Mouse (Mus musculus): ENCODE measurements around the gene Ppp2r5e.
"Not testable (repeated sequence)": the region's sequence is repeated elsewhere in the genome, so short reads cannot be mapped to it uniquely, and the experiment has no call there.

Ppp2r5e gene

GRCm38 (mm10) chr12:75432400-75432799 is 163.6 kb downstream of the Ppp2r5e start:
- DNase-seq (ENCODE audit: low read depth, low spot score): not testable (repeated sequence)

GRCm38 (mm10) chr12:75429685-75430396 is 166.2 kb downstream of the Ppp2r5e start:
- no peak for DNase-seq (ENCODE audit: low read depth, low spot score)

- no peak for DNase-seq (ENCODE audit: low read depth, low spot score)
These were observed 167.3 kb downstream of the Ppp2r5e start for GRCm38 (mm10) chr12:75428719-75429118.

GRCm38 (mm10) chr12:75425882-75426281 is 170.2 kb downstream of the Ppp2r5e start:
- DNase-seq (ENCODE audit: low read depth, low spot score): no peak

GRCm38 (mm10) chr12:75424817-75425216 is 171.2 kb downstream of the Ppp2r5e start:
- DNase-seq (ENCODE audit: low read depth, low spot score): no peak

- DNase-seq (ENCODE audit: low read depth, low spot score): no peak
These were observed 171.7 kb downstream of the Ppp2r5e start for GRCm38 (mm10) chr12:75424359-75424758.

- DNase-seq (ENCODE audit: low read depth, low spot score): no peak
These were observed 179.4 kb downstream of the Ppp2r5e start, which contains the start of gene Gphb5 for GRCm38 (mm10) chr12:75416681-75417080. Gene Gphb5, minus strand, starts transcription at chr12:75416781.

GRCm38 (mm10) chr12:75414991-75415390 is 181.1 kb downstream of the Ppp2r5e start:
- DNase-seq (ENCODE audit: low read depth, low spot score): no peak

GRCm38 (mm10) chr12:75412964-75413363 is 183.1 kb downstream of the Ppp2r5e start:
- no peak for DNase-seq (ENCODE audit: low read depth, low spot score)
